Mouse (Mus musculus): Measurements from ENCODE around the gene Pex26. TPM values are rescaled to one million over a fixed set of nuclear protein-coding genes. Genes with fewer than 3 reads are reported as not detected.

Pex26 gene
- polyA plus RNA-seq, 1 experiment from 2014 or later = 11.3 TPM

DNA sequence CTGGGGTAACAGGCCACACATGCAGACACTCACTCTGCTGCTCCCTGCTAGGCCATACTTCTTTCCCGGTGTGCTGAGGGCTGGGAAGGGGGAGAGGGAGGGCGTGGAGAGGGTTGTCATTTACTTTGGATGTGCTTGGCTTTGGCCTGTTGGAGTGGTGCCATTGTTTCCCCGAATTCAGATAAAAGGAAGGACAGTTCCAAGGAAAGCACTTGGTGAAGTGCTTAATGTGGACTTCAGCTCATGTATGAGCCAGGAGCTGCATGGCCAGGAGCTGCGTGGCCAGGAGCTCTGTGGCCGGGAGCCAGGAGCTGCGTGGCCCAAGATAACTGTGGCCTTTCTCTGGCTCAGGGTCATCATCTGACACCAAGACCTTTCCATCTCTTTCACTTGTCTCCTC lies 12.4 kb upstream of the Pex26 start:
- peaks cover 9% of the 10 kb centered on the region for H3K4me1 ChIP-seq
- 77% methylated on average over 6 of the region's 6 CpGs for WGBS
- no peak overlapping the region for H3K4me3 ChIP-seq
- H3K36me3 ChIP-seq = no peaks in the 10 kb centered on the region
- no peak overlapping the region for H3K27ac ChIP-seq
- no peak overlapping the region for H3K4me2 ChIP-seq
- ATAC-seq (ENCODE audit: insufficient number of reproducible peaks, low FRiP score, low TSS enrichment, low read depth) = no peak; the same call in 1 of the 2 replicates
- H3K27me3 ChIP-seq = no peaks in the 10 kb centered on the region
- no peak overlapping the region for H3K9ac ChIP-seq
- H3K9me3 ChIP-seq = no peaks in the 10 kb centered on the region

DNA sequence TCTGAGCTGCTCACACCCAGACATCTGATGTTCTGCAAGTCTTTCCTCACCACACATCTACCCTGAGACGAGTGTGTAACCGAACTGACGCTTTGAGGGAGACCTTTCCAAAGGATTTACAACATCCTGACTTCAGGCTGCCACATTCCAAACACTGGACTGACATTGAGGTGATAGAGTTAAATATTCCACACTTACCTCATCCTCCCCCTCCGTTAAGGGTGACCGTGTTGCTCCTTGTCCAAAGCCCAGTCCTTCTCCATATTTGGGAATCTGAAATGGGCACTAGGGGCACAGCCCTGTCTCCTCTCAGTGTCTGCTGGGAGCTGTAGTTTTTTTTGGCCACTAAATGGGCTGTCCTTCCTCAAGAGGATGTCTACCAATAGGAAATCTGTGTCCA lies 10.0 kb upstream of the Pex26 start:
- no peaks in the 10 kb centered on the region for H3K9me3 ChIP-seq
- no peak overlapping the region for H3K4me3 ChIP-seq
- 0 out of 2 replicates have a peak overlapping the region, but pooled peaks have one; percentile 17 for H3K27ac ChIP-seq
- no peak overlapping the region for H3K9ac ChIP-seq
- no peaks in the 10 kb centered on the region for H3K36me3 ChIP-seq
- no peak overlapping the region for H3K4me2 ChIP-seq
- peaks cover 22% of the 10 kb centered on the region for H3K4me1 ChIP-seq
- WGBS = 36% methylated on average over 5 of the region's 5 CpGs
- ATAC-seq (ENCODE audit: insufficient number of reproducible peaks, low FRiP score, low TSS enrichment, low read depth) = no peak
- H3K27me3 ChIP-seq = no peaks in the 10 kb centered on the region

DNA sequence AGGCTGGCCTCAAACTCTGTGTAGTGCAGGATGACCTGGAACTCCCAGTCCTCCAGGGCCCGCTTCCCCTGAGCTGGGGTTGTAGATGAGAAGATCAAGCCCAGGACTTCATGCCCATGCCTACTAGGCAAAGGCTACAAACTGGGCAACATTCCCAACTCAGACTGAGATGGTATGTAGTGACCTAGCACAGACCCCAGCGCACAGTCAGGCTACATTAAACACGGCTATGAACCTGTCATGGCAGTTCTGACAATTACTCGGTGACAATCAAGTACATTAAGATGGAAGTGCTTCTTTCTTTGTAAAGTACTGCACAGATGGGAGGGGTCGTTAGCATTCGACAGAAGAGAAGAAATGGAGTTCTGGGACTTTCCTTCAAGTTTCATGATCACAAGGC lies 8.7 kb upstream of the Pex26 start:
- H3K4me1 ChIP-seq = peaks cover 22% of the 10 kb centered on the region
- ATAC-seq (ENCODE audit: insufficient number of reproducible peaks, low FRiP score, low TSS enrichment, low read depth) = no peak
- H3K27me3 ChIP-seq = no peaks in the 10 kb centered on the region
- H3K4me3 ChIP-seq = no peak overlapping the region
- no peak overlapping the region for H3K9ac ChIP-seq
- H3K36me3 ChIP-seq = no peaks in the 10 kb centered on the region
- H3K4me2 ChIP-seq = no peak overlapping the region
- no peaks in the 10 kb centered on the region for H3K9me3 ChIP-seq
- no peak overlapping the region for H3K27ac ChIP-seq
- WGBS = 85% methylated on average over 6 of the region's 6 CpGs

DNA sequence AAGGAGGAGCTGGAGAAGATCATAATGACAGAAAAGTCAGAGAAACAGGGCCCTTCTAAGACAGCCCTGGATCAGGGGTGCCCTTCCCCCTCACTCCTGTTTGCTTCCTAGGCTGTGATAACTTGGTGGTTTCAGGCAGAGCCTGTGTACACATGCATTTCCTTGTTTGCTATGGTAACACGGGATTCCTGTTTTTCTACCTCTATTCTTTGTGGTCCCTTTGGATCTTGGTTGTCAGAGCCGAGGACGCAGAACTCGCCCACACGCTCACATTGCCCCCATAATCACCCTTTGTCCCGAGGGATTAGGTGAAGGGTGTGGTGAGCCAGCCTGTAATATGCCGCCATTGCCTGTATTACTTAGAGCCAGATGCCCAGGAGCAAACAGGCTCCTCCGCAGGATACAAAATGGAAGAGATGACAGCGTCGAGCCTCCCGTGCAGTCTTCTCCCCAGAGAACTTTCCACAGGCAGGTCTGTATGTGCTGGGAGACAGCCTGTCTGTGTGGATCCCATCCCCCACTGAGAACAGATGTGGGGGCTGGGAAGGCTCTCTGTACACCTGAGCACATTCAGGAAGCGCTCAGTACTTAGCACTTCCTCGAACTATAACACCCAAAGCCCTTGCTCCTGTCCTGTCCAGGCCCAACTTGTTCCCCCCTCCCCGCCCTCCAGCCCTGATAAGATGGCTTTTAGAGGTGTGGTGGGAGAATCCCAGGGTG lies 7.3 kb upstream of the Pex26 start:
- H3K9me3 ChIP-seq = no peaks in the 10 kb centered on the region
- H3K4me1 ChIP-seq = peaks cover 22% of the 10 kb centered on the region
- H3K9ac ChIP-seq = no peak overlapping the region
- no peak overlapping the region for H3K4me3 ChIP-seq
- ATAC-seq (ENCODE audit: insufficient number of reproducible peaks, low FRiP score, low TSS enrichment, low read depth) = no peak
- H3K27me3 ChIP-seq = no peaks in the 10 kb centered on the region
- H3K36me3 ChIP-seq = no peaks in the 10 kb centered on the region
- no peak overlapping the region for H3K4me2 ChIP-seq
- WGBS = 34% methylated on average over 14 of the region's 14 CpGs
- H3K27ac ChIP-seq = no peak overlapping the region; the same call in 1 of the 2 replicates

DNA sequence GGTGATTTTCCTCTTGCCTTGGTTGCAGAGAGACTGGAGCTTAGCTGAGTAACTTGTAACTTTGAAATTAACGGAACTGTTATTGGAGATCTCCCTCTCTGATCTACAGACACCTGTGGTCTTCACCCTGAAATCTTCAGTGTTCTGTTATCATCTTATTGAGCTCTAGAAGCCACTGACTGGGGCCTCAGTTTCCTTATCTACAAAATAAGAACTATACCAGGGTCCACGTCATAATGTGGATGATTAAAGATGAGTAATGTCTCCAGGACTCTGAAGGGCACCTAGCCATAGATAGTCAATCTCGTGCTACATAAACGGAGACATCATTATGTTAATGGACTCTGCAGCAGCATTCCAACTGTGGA lies 6.8 kb upstream of the Pex26 start:
- no peak overlapping the region for H3K4me2 ChIP-seq
- peaks cover 22% of the 10 kb centered on the region for H3K4me1 ChIP-seq
- ATAC-seq (ENCODE audit: insufficient number of reproducible peaks, low FRiP score, low TSS enrichment, low read depth) = no peak
- no peak overlapping the region for H3K4me3 ChIP-seq
- H3K9me3 ChIP-seq = no peaks in the 10 kb centered on the region
- H3K36me3 ChIP-seq = no peaks in the 10 kb centered on the region
- WGBS = 69% methylated on average over 4 of the region's 4 CpGs
- no peak overlapping the region for H3K9ac ChIP-seq
- H3K27ac ChIP-seq = no peak overlapping the region
- H3K27me3 ChIP-seq = no peaks in the 10 kb centered on the region

DNA sequence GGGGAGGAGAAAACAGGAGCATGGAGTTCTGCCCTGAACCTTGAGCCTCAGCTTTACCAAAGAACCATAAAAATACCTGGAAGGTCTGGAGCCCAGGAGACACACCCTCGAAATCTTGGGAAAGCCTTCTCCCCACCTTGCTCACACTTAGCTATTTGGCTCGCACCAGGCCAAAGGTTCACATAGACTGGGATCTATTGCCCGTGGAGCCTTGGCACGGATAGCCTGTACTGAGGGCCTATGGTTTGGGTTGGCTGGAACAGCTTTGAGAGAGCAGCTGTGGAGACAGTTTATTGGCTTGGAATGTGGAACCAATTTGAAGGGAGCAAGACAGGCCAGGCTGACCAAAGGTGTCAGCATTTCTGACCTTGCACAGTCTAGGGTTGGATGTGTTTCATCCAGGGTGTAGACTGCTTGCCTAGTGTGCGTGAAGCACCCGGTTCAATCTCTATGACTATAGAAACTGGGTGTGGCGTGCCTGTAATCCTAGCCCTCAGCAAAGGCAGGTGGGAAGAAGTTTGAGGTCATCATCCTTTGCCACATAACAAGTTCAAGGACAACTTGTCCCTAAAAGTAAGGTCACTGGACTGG lies 6.3 kb upstream of the Pex26 start:
- H3K4me1 ChIP-seq = peaks cover 22% of the 10 kb centered on the region
- no peak overlapping the region for H3K4me2 ChIP-seq
- H3K9ac ChIP-seq = no peak overlapping the region
- peak; percentile 7; the same call in 1 of the 2 replicates for ATAC-seq (ENCODE audit: insufficient number of reproducible peaks, low FRiP score, low TSS enrichment, low read depth)
- H3K9me3 ChIP-seq = no peaks in the 10 kb centered on the region
- no peak overlapping the region for H3K4me3 ChIP-seq
- no peak overlapping the region for H3K27ac ChIP-seq
- WGBS = 63% methylated on average over 7 of the region's 7 CpGs
- no peaks in the 10 kb centered on the region for H3K27me3 ChIP-seq
- H3K36me3 ChIP-seq = no peaks in the 10 kb centered on the region

DNA sequence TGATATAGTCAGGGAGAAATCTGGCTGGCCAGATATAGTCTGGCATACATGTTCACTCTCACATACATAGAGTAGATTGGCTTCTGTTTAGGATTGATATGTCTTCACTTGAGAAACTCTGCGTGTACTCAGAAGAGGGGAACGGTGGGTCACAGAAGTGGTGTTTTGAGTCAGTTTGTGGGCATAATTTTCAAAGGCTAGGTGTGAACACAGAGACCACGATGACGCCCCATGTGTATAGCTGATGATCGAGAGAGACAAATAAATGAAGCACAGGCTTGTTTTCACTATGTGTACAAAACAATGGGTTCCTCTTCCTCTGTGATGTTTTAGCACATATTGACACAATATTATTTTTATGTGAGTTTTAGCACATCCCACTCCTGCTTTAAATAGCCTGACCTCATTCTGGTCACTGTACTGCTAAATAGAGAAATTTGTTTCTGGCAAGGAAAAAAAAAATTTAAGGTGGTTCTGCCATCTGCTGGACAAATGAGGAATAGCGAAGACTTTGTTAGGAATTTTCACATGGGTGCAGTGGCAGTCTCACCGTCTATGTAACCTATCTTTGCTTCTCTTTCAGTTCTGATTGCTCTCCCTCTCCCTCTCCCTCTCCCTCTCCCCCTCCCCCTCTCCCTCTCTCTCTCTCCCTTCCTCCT lies 4.6 kb upstream of the Pex26 start:
- Histone ChIP-seq H3K9me3 (no peaks in the 10 kb centered on the region), H3K4me2 (no peak overlapping the region), H3K27ac (no peak overlapping the region), H3K36me3 (no peaks in the 10 kb centered on the region), H3K27me3 (no peaks in the 10 kb centered on the region), H3K4me3 (no peak overlapping the region), H3K4me1 (peaks cover 22% of the 10 kb centered on the region), H3K9ac (no peak overlapping the region)
- WGBS = 58% methylated on average over 7 of the region's 7 CpGs
- no peak for ATAC-seq (ENCODE audit: insufficient number of reproducible peaks, low FRiP score, low TSS enrichment, low read depth)

DNA sequence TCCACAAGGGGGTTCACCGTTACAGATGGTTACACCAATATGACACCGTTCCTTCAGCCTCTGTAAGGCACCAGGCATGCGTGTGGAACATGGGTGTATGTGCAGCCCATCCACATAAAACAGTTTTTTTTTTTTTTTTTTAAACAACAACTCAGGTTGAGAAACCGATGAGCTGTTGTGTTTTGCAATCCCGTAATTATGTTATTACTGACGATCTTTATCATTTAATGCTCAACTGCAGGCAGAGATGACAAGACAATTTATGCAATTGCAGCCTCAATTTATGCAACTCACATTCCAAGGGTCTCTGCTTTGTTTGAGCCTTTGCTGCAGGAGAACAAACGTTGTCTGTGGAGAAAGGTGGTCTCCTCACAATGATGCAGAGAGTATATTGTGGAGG lies 3.6 kb upstream of the Pex26 start:
- H3K9ac ChIP-seq = no peak overlapping the region
- 68% methylated on average over 7 of the region's 7 CpGs for WGBS
- H3K4me3 ChIP-seq = no peak overlapping the region
- no peak for ATAC-seq (ENCODE audit: insufficient number of reproducible peaks, low FRiP score, low TSS enrichment, low read depth)
- H3K4me2 ChIP-seq = no peak overlapping the region
- peaks cover 30% of the 10 kb centered on the region for H3K4me1 ChIP-seq
- H3K27me3 ChIP-seq = no peaks in the 10 kb centered on the region
- H3K9me3 ChIP-seq = no peaks in the 10 kb centered on the region
- no peaks in the 10 kb centered on the region for H3K36me3 ChIP-seq
- H3K27ac ChIP-seq = no peak overlapping the region

DNA sequence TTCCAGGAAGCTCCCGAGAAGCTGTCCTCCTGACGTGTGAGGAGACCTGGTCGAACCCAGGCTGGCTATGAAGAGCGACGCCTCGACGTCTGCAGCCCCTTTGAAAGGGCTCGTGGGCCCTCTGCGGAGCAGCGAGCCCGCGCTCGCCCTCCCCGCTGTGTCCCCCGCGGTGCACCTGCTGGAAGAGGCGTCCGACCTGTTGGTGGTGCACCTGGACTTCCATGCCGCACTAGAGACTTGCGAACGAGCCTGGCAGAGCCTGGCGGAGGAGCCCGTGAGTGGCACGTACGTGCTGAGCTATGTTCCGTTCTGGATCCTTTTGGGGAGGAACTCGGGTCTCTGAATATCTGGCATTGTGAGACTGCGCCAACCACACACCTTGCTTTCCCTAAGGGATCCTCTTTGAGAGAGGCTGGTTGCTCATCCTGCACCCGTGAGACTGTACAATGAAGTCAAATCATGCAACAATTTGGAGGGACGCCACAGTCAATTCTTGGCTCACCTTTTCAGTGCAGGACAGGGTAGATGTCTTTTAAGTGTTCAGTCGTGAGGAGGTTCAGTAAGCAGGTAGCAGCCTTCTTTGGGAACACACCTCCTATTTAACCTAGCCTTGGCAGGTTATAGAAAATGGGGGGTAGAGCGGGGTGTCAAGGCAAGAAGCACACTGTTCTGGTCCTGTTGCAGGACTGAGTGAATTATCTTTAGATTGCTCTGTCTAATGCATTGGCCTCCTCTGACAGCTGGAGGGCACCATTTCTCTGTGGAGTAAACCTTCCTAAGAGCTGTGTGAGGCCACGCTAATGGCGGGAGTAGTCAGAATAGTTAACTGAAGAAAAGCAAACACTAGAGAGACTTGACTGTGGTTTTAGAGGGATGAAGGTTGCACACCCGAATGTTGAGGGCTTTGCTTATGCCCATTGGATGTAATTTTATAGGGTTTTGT lies 1.0 kb downstream of the Pex26 start:
- peak overlapping the region; percentile 50 for H3K9ac ChIP-seq
- no peaks in the 10 kb centered on the region for H3K27me3 ChIP-seq
- peak overlapping the region; percentile 60 for H3K27ac ChIP-seq
- peaks cover 21% of the 10 kb centered on the region for H3K36me3 ChIP-seq
- peak overlapping the region; percentile 69 for H3K4me3 ChIP-seq
- peak overlapping the region; percentile 90 for H3K4me2 ChIP-seq
- peak; percentile 36; the same call in 1 of the 2 replicates for ATAC-seq (ENCODE audit: insufficient number of reproducible peaks, low FRiP score, low TSS enrichment, low read depth)
- no peaks in the 10 kb centered on the region for H3K9me3 ChIP-seq
- peaks cover 17% of the 10 kb centered on the region for H3K4me1 ChIP-seq
- 3% methylated on average over 35 of the region's 35 CpGs for WGBS

DNA sequence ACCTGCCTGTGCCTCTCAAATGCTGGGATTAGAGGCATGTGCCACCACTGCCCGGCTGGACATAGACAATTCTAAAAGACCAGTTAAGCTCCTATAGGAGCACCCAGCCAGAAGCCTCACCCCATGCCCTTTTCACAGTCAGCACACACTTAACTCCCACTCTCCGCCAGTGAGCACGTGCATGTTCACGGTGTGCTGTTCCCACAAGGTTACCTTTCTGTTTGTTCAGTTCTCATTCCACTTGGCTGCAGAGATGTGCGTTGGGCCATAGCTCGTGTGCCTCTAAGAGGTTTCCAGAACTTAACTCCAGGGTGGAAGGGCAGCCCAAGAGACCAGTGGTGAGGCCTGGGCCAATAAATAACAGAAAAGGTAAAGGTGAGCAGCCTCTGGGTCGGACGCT lies 1.8 kb downstream of the Pex26 start:
- Histone ChIP-seq H3K9me3 (no peaks in the 10 kb centered on the region), H3K36me3 (peaks cover 27% of the 10 kb centered on the region), H3K4me2 (peak overlapping the region; percentile 90), H3K4me1 (peaks cover 17% of the 10 kb centered on the region), H3K27me3 (no peaks in the 10 kb centered on the region), H3K27ac (no peak overlapping the region), H3K9ac (no peak overlapping the region), H3K4me3 (peak overlapping the region; percentile 69; the same call in 1 of the 2 replicates)
- ATAC-seq (ENCODE audit: insufficient number of reproducible peaks, low FRiP score, low TSS enrichment, low read depth) = no peak
- WGBS = 85% methylated on average over 8 of the region's 8 CpGs

DNA sequence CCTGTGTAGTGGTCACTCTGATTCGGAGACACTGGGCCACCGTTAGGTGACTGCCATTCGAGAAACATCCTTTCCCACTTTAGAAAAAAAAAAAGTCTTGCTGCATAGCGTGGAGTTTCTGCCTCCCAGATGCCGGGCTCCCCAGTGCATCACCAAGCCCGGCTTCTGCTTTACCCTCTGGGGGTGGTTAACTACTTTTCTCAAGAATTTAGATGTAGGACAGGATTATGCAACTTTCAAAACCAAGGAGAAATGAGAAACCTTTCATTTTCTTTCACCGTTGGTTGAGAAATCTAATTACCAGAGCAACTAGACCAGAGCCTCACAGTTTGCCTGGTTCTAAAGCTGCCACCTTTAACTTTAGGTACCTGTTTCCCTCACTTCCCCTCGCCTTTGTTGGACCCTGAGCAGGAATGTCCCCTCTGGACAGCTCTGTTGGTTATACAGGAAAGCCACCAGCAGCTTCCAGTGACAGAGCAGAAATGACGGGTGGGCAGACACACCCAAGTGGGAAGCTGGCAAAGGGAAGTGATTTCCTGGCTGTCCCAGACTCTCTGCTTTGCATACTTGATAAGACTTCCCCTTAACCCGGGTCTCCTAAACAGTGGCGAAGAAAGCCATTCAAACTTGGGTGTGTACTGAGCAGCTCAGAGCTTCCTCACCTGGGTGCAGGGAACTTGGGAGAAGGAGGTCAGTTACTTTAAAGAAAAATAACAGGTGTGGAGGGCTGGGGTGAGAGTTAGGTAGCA lies 8.0 kb downstream of the Pex26 start:
- Histone ChIP-seq H3K4me3 (no peak overlapping the region), H3K9ac (no peak overlapping the region), H3K4me2 (no peak overlapping the region), H3K4me1 (peaks cover 4% of the 10 kb centered on the region; the same call in 1 of the 2 replicates), H3K36me3 (peaks cover 69% of the 10 kb centered on the region), H3K27ac (no peak overlapping the region), H3K27me3 (no peaks in the 10 kb centered on the region), H3K9me3 (no peaks in the 10 kb centered on the region)
- ATAC-seq (ENCODE audit: insufficient number of reproducible peaks, low FRiP score, low TSS enrichment, low read depth) = no peak
- WGBS = 72% methylated on average over 11 of the region's 11 CpGs

Data from limb, embryonic 15.5 days (tissue).